Mouse (Mus musculus): ENCODE measurements around the gene Lars2. TPM values are rescaled to one million over a fixed set of nuclear protein-coding genes. Genes with fewer than 3 reads are reported as not detected.

Lars2 gene
- total RNA-seq, 1 experiment, result 28,940 TPM

DNA sequence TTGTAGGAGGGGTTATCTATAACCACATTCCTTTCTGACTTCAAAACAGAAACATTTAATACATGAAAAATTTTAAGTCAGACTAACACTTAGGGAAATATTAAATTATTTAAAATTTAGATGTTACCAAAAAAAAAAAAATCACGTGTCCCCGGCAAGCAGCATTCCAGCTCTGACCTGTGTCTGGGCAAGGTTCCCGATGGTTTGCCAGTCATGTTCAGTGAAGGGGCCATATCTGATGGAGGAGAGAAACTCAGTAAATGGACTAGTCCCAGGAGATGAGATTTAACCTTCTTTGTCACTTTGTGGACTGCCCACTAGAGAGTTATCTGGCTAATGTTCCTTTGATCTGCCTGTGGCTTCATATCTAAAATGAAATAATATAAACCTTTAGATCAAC, 36.3 kb downstream of the Lars2 start:
- DNase-seq (ENCODE audit: low read depth, low spot score), result no peak
- H3K36me3 ChIP-seq (ENCODE audit: control insufficient read depth, insufficient read depth, low read length, poor library complexity, severe bottlenecking), result no peaks in the 10 kb centered on the region
- no peak overlapping the region for H3K27ac ChIP-seq (ENCODE audit: insufficient read depth, low read depth, low read length, poor library complexity, severe bottlenecking)
- no peaks in the 10 kb centered on the region for H3K9me3 ChIP-seq (ENCODE audit: control insufficient read depth, insufficient read depth, low read depth, low read length)
- in situ Hi-C loops (cut with MboI; ENCODE audit: low sequenced_read_pairs in 2 of 2, unreplicated experiment in 2 of 2), result no loop called here
- H3K9ac ChIP-seq (ENCODE audit: insufficient read depth, low read depth, low read length, poor library complexity, severe bottlenecking), result no peak overlapping the region
- no peak overlapping the region for H3K4me3 ChIP-seq (ENCODE audit: insufficient read depth in 1 of 2, low read depth in 1 of 2, low read length in 2 of 2, poor library complexity in 1 of 2, severe bottlenecking in 1 of 2)
- H3K4me1 ChIP-seq (ENCODE audit: control insufficient read depth in 2 of 2, insufficient read depth in 2 of 2, low read length in 2 of 2, poor library complexity in 1 of 2), result no peaks in the 10 kb centered on the region
- TF ChIP-seq CHD2 (IDR thresholded peaks at IDR 0.05; ENCODE audit: low read depth, low read length), result no peak
- no peak for TF ChIP-seq MAFK (IDR thresholded peaks at IDR 0.05; ENCODE audit: insufficient read depth, low read depth, low read length)
- no peak for TF ChIP-seq ZC3H11A (IDR thresholded peaks at IDR 0.05; ENCODE audit: borderline replicate concordance, low read depth, low read length)
- no peak for TF ChIP-seq ZNF384 (IDR thresholded peaks at IDR 0.05; ENCODE audit: low read depth, low read length)
- no peak for TF ChIP-seq HCFC1 (IDR thresholded peaks at IDR 0.05; ENCODE audit: borderline replicate concordance, insufficient read depth, low read length)

- Histone ChIP-seq H3K36me3 (ENCODE audit: control insufficient read depth, insufficient read depth, low read length, poor library complexity, severe bottlenecking) (no peaks in the 10 kb centered on the region), H3K9ac (ENCODE audit: insufficient read depth, low read depth, low read length, poor library complexity, severe bottlenecking) (no peak overlapping the region)
- in situ Hi-C loops (cut with MboI; ENCODE audit: low sequenced_read_pairs in 2 of 2, unreplicated experiment in 2 of 2), result no loop called here
These were observed 38.5 kb downstream of the Lars2 start for GRCm38 (mm10) chr9:123405231-123405630.

GRCm38 (mm10) chr9:123408771-123409170, 42.0 kb downstream of the Lars2 start:
- Histone ChIP-seq H3K9ac (ENCODE audit: insufficient read depth, low read depth, low read length, poor library complexity, severe bottlenecking) (no peak overlapping the region), H3K9me3 (ENCODE audit: control insufficient read depth, insufficient read depth, low read depth, low read length) (no peaks in the 10 kb centered on the region), H3K27ac (ENCODE audit: insufficient read depth, low read depth, low read length, poor library complexity, severe bottlenecking) (no peak overlapping the region), H3K36me3 (ENCODE audit: control insufficient read depth, insufficient read depth, low read length, poor library complexity, severe bottlenecking) (no peaks in the 10 kb centered on the region), H3K4me1 (ENCODE audit: control insufficient read depth in 2 of 2, insufficient read depth in 2 of 2, low read length in 2 of 2, poor library complexity in 1 of 2) (no peaks in the 10 kb centered on the region), H3K4me3 (ENCODE audit: insufficient read depth in 1 of 2, low read depth in 1 of 2, low read length in 2 of 2, poor library complexity in 1 of 2, severe bottlenecking in 1 of 2) (no peak overlapping the region)
- DNase-seq (ENCODE audit: low read depth, low spot score), result no peak
- in situ Hi-C loops (cut with MboI; ENCODE audit: low sequenced_read_pairs in 2 of 2, unreplicated experiment in 2 of 2), result no loop called here
- TF ChIP-seq MAFK (IDR thresholded peaks at IDR 0.05; ENCODE audit: insufficient read depth, low read depth, low read length) (0 out of 2 replicates have a peak, but pooled peaks have one; percentile 39), ZNF384 (IDR thresholded peaks at IDR 0.05; ENCODE audit: low read depth, low read length) (no peak)

More at GRCm38 (mm10) chr9:123405231-123405630, 38.5 kb downstream of the Lars2 start:
- Histone ChIP-seq H3K9me3 (ENCODE audit: control insufficient read depth, insufficient read depth, low read depth, low read length) (no peaks in the 10 kb centered on the region), H3K4me3 (ENCODE audit: insufficient read depth in 1 of 2, low read depth in 1 of 2, low read length in 2 of 2, poor library complexity in 1 of 2, severe bottlenecking in 1 of 2) (no peak overlapping the region), H3K4me1 (ENCODE audit: control insufficient read depth in 2 of 2, insufficient read depth in 2 of 2, low read length in 2 of 2, poor library complexity in 1 of 2) (no peaks in the 10 kb centered on the region), H3K27ac (ENCODE audit: insufficient read depth, low read depth, low read length, poor library complexity, severe bottlenecking) (no peak overlapping the region)
- no peak for TF ChIP-seq MAFK (IDR thresholded peaks at IDR 0.05; ENCODE audit: insufficient read depth, low read depth, low read length)
- no peak for TF ChIP-seq CHD2 (IDR thresholded peaks at IDR 0.05; ENCODE audit: low read depth, low read length)
- no peak for TF ChIP-seq HCFC1 (IDR thresholded peaks at IDR 0.05; ENCODE audit: borderline replicate concordance, insufficient read depth, low read length)
- no peak for TF ChIP-seq ZNF384 (IDR thresholded peaks at IDR 0.05; ENCODE audit: low read depth, low read length)
- TF ChIP-seq ZC3H11A (IDR thresholded peaks at IDR 0.05; ENCODE audit: borderline replicate concordance, low read depth, low read length), result no peak
- DNase-seq (ENCODE audit: low read depth, low spot score), result no peak

GRCm38 (mm10) chr9:123429863-123430262, 63.1 kb downstream of the Lars2 start:
- Histone ChIP-seq H3K4me1 (ENCODE audit: control insufficient read depth in 2 of 2, insufficient read depth in 2 of 2, low read length in 2 of 2, poor library complexity in 1 of 2) (peaks cover 0 to 6% of the 10 kb centered on the region in 2 experiments; a peak in 1 of 4 replicates), H3K36me3 (ENCODE audit: control insufficient read depth, insufficient read depth, low read length, poor library complexity, severe bottlenecking) (no peaks in the 10 kb centered on the region), H3K27ac (ENCODE audit: insufficient read depth, low read depth, low read length, poor library complexity, severe bottlenecking) (no peak overlapping the region), H3K9ac (ENCODE audit: insufficient read depth, low read depth, low read length, poor library complexity, severe bottlenecking) (no peak overlapping the region), H3K9me3 (ENCODE audit: control insufficient read depth, insufficient read depth, low read depth, low read length) (no peaks in the 10 kb centered on the region), H3K4me3 (ENCODE audit: insufficient read depth in 1 of 2, low read depth in 1 of 2, low read length in 2 of 2, poor library complexity in 1 of 2, severe bottlenecking in 1 of 2) (no peak overlapping the region)
- TF ChIP-seq ZNF384 (IDR thresholded peaks at IDR 0.05; ENCODE audit: low read depth, low read length), result no peak
- TF ChIP-seq HCFC1 (IDR thresholded peaks at IDR 0.05; ENCODE audit: borderline replicate concordance, insufficient read depth, low read length), result no peak
- no peak for TF ChIP-seq ZC3H11A (IDR thresholded peaks at IDR 0.05; ENCODE audit: borderline replicate concordance, low read depth, low read length)
- no peak for TF ChIP-seq CHD2 (IDR thresholded peaks at IDR 0.05; ENCODE audit: low read depth, low read length)
- no peak for TF ChIP-seq MAFK (IDR thresholded peaks at IDR 0.05; ENCODE audit: insufficient read depth, low read depth, low read length)
- no peak for DNase-seq (ENCODE audit: low read depth, low spot score)
- in situ Hi-C loops (cut with MboI; ENCODE audit: low sequenced_read_pairs in 2 of 2, unreplicated experiment in 2 of 2), result no loop called here

- in situ Hi-C loops (cut with MboI; ENCODE audit: low sequenced_read_pairs in 2 of 2, unreplicated experiment in 2 of 2), result no loop called here
- DNase-seq (ENCODE audit: low read depth, low spot score), result peak; percentile 26
- Histone ChIP-seq H3K4me3 (ENCODE audit: insufficient read depth in 1 of 2, low read depth in 1 of 2, low read length in 2 of 2, poor library complexity in 1 of 2, severe bottlenecking in 1 of 2) (no peak overlapping the region), H3K4me1 (ENCODE audit: control insufficient read depth in 2 of 2, insufficient read depth in 2 of 2, low read length in 2 of 2, poor library complexity in 1 of 2) (peaks cover 0 to 6% of the 10 kb centered on the region in 2 experiments; a peak in 1 of 4 replicates), H3K36me3 (ENCODE audit: control insufficient read depth, insufficient read depth, low read length, poor library complexity, severe bottlenecking) (no peaks in the 10 kb centered on the region), H3K9ac (ENCODE audit: insufficient read depth, low read depth, low read length, poor library complexity, severe bottlenecking) (no peak overlapping the region), H3K27ac (ENCODE audit: insufficient read depth, low read depth, low read length, poor library complexity, severe bottlenecking) (no peak overlapping the region), H3K9me3 (ENCODE audit: control insufficient read depth, insufficient read depth, low read depth, low read length) (no peaks in the 10 kb centered on the region)
- TF ChIP-seq MAFK (IDR thresholded peaks at IDR 0.05; ENCODE audit: insufficient read depth, low read depth, low read length) (no peak), ZC3H11A (IDR thresholded peaks at IDR 0.05; ENCODE audit: borderline replicate concordance, low read depth, low read length) (no peak), ZNF384 (IDR thresholded peaks at IDR 0.05; ENCODE audit: low read depth, low read length) (no peak), HCFC1 (IDR thresholded peaks at IDR 0.05; ENCODE audit: borderline replicate concordance, insufficient read depth, low read length) (no peak), CHD2 (IDR thresholded peaks at IDR 0.05; ENCODE audit: low read depth, low read length) (no peak)
These were observed 64.2 kb downstream of the Lars2 start for GRCm38 (mm10) chr9:123430973-123431372.
